Mouse (Mus musculus): ENCODE data around the gene Gm16181.

Gene Gm16181

GRCm38 (mm10) chr17:35257824-35258491, 37.3 kb downstream of the Gm16181 start:
- in situ Hi-C loops (cut with MboI, MseI) = no loop called here

- in situ Hi-C loops (cut with MboI, MseI) = no loop called here
Measured at GRCm38 (mm10) chr17:35258492-35259478, 38.2 kb downstream of the Gm16181 start.

- in situ Hi-C loops (cut with MboI, MseI) = no loop called here
Measured at GRCm38 (mm10) chr17:35259621-35260020, 39.0 kb downstream of the Gm16181 start.

- in situ Hi-C loops (cut with MboI, MseI) = no loop called here
Measured at GRCm38 (mm10) chr17:35261651-35262050, 41.0 kb downstream of the Gm16181 start.

GRCm38 (mm10) chr17:35262664-35263522, 42.3 kb downstream of the Gm16181 start, which contains the start of gene H2-D1:
Gene H2-D1 (plus strand): TSS chr17:35262730.
- in situ Hi-C loops (cut with MboI, MseI) = no loop called here

- in situ Hi-C loops (cut with MboI, MseI) = no loop called here
Measured at GRCm38 (mm10) chr17:35263523-35263883, 42.9 kb downstream of the Gm16181 start.

- in situ Hi-C loops (cut with MboI, MseI) = no loop called here
Measured at GRCm38 (mm10) chr17:35267399-35268086, 46.9 kb downstream of the Gm16181 start.

- in situ Hi-C loops (cut with MboI, MseI) = no loop called here
Measured at GRCm38 (mm10) chr17:35269653-35270347, 49.2 kb downstream of the Gm16181 start.

- in situ Hi-C loops (cut with MboI, MseI) = no loop called here
Measured at GRCm38 (mm10) chr17:35272249-35272648, 51.6 kb downstream of the Gm16181 start.
